Mouse (Mus musculus) left cerebral cortex, postnatal 25 days (tissue): ENCODE results near the gene Pdk2. TPM values are rescaled to one million over a fixed set of nuclear protein-coding genes. Genes with fewer than 3 reads are reported as not detected.

Experiments used
- total RNA-seq, 2 experiments: library from RNA; stranded (reverse); gene quantifications; 2 replicates each; pipeline ENCODE4 v1.2.3; 2021

Pdk2 gene
- total RNA-seq, 2 experiments from 2014 or later = 87.3 to 88.7 TPM

Other genes with a start within 250 kb of the Pdk2 start
- 10 to 100 TPM; 22.8 to 31.9 TPM for gene Col1a1, start 105.1 kb downstream of the Pdk2 start, total RNA-seq
- not detected for gene Hils1, start 73.8 kb downstream of the Pdk2 start, total RNA-seq
- under 1 TPM in 1 of 2 experiments, not detected in 1; 0.46 TPM for gene Sgca, start 65.0 kb downstream of the Pdk2 start, total RNA-seq
- 100 to 1,000 TPM; 675 to 703 TPM for gene Ppp1r9b, start 50.3 kb downstream of the Pdk2 start, total RNA-seq
- gene Samd14, start 31.5 kb downstream of the Pdk2 start, total RNA-seq = 10 to 100 TPM; 30.8 to 31.1 TPM
- gene Itga3, start 35.4 kb upstream of the Pdk2 start, total RNA-seq = 10 to 100 TPM; 13.8 to 14.5 TPM
- not detected for gene Dlx3, start 78.8 kb upstream of the Pdk2 start, total RNA-seq
- gene Dlx4, start 104.9 kb upstream of the Pdk2 start, total RNA-seq = not detected
- not detected for gene Tac4, start 220.2 kb upstream of the Pdk2 start, total RNA-seq